Mouse (Mus musculus): Measurements from ENCODE around the gene Tnik.

Tnik gene

GRCm38 (mm10) chr3:28385199-28385975 lies 122.4 kb downstream of the Tnik start:
- Histone ChIP-seq H3K4me3 (replicated peaks; ENCODE audit: low read length) (no peak overlapping the region), H3K27me3 (ENCODE audit: insufficient read depth, low read length) (no peaks in the 10 kb centered on the region), H3K9me3 (ENCODE audit: low read length) (no peaks in the 10 kb centered on the region), H3K36me3 (ENCODE audit: insufficient read depth, low read length) (no peaks in the 10 kb centered on the region), H3K4me1 (replicated peaks; ENCODE audit: low read depth, low read length) (no peaks in the 10 kb centered on the region)
- no peak for TF ChIP-seq CTCF (conservative IDR thresholded peaks at IDR 0.05; ENCODE audit: low read length)

DNA sequence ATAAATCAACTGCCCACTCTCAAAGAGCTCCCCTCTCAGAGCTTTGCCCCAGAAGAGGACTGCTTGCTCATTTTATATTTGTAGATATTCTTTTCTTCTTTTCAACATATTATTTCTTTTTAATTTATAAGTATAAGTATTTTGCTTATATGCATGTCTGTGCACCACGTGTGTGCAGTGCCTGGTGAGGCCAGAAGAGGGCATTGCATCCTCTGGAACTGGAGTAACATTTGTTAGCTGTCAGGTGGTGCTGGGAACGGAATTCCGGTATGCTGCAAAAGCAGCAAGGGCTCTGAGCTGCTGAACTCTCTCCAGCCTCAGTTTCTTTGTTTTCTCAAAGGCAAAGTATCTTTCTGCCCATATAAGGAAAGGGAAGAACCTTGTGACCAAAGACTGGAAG lies 125.5 kb downstream of the Tnik start:
- TF ChIP-seq CTCF (conservative IDR thresholded peaks at IDR 0.05; ENCODE audit: low read length): peak; percentile 56
- TF ChIP-seq POU5F1 (IDR thresholded peaks at IDR 0.05; ENCODE audit: borderline replicate concordance, low read length): no peak
- Histone ChIP-seq H3K9me3 (ENCODE audit: low read length) (no peaks in the 10 kb centered on the region), H3K27me3 (ENCODE audit: insufficient read depth, low read length) (no peaks in the 10 kb centered on the region), H3K4me1 (replicated peaks; ENCODE audit: low read depth, low read length) (no peaks in the 10 kb centered on the region), H3K4me3 (replicated peaks; ENCODE audit: low read length) (no peak overlapping the region), H3K36me3 (ENCODE audit: insufficient read depth, low read length) (no peaks in the 10 kb centered on the region)

DNA sequence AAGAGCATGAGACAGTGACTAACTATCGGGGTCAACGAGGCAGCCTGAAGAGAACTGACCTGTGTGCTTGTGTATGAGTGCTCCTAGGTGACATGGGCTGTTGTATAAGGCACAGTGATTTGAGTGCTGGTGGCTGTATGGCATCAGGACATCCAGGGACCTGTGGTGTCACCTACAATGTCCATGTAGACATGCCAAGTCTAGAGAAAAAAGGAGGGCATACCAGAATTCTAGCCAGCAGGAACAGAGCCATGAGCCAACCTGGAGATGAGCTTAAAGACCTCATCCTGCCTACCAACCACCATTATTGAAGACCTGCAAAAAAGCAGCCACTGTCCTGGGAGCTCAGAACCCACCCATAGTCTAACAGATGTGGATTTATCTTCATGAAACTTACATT lies 127.2 kb downstream of the Tnik start:
- TF ChIP-seq NANOG (IDR thresholded peaks at IDR 0.05; ENCODE audit: borderline replicate concordance, low read length) (no peak), CTCF (conservative IDR thresholded peaks at IDR 0.05; ENCODE audit: low read length) (no peak), POU5F1 (IDR thresholded peaks at IDR 0.05; ENCODE audit: borderline replicate concordance, low read length) (no peak)
- no peak overlapping the region for H3K4me3 ChIP-seq (replicated peaks; ENCODE audit: low read length)
- H3K36me3 ChIP-seq (ENCODE audit: insufficient read depth, low read length): no peaks in the 10 kb centered on the region
- H3K4me1 ChIP-seq (replicated peaks; ENCODE audit: low read depth, low read length): no peaks in the 10 kb centered on the region
- H3K9me3 ChIP-seq (ENCODE audit: low read length): no peaks in the 10 kb centered on the region
- no peaks in the 10 kb centered on the region for H3K27me3 ChIP-seq (ENCODE audit: insufficient read depth, low read length)

GRCm38 (mm10) chr3:28392542-28392941 lies 129.5 kb downstream of the Tnik start:
- Histone ChIP-seq H3K4me1 (replicated peaks; ENCODE audit: low read depth, low read length) (no peaks in the 10 kb centered on the region), H3K36me3 (ENCODE audit: insufficient read depth, low read length) (no peaks in the 10 kb centered on the region), H3K9me3 (ENCODE audit: low read length) (no peaks in the 10 kb centered on the region), H3K4me3 (replicated peaks; ENCODE audit: low read length) (no peak overlapping the region), H3K27me3 (ENCODE audit: insufficient read depth, low read length) (no peaks in the 10 kb centered on the region)
- TF ChIP-seq NANOG (IDR thresholded peaks at IDR 0.05; ENCODE audit: borderline replicate concordance, low read length) (no peak), CTCF (conservative IDR thresholded peaks at IDR 0.05; ENCODE audit: low read length) (no peak), POU5F1 (IDR thresholded peaks at IDR 0.05; ENCODE audit: borderline replicate concordance, low read length) (no peak)

DNA sequence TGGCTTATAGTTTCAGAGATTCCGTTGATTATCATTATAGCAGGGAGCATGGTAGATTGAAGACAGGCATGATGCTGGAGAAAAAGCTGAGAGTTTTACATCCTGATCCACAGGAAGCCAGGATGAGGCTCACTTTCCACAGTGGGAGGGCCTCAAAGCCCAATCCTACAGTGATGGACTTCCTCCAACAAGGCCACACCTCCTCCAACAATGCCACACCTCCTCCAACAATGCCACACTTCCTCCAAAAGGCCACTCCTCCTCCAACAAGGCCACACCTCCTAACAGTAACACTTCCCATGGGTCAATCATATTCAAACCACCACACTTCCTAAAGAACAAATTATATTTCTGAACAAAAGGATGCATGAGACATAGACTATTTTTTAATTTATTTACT lies 135.8 kb downstream of the Tnik start:
- H3K27me3 ChIP-seq (ENCODE audit: insufficient read depth, low read length): no peaks in the 10 kb centered on the region
- H3K9me3 ChIP-seq (ENCODE audit: low read length): no peaks in the 10 kb centered on the region
- no peak overlapping the region for H3K4me3 ChIP-seq (replicated peaks; ENCODE audit: low read length)
- H3K4me1 ChIP-seq (replicated peaks; ENCODE audit: low read depth, low read length): peaks cover 25% of the 10 kb centered on the region
- no peak for TF ChIP-seq POU5F1 (IDR thresholded peaks at IDR 0.05; ENCODE audit: borderline replicate concordance, low read length)
- no peak for TF ChIP-seq NANOG (IDR thresholded peaks at IDR 0.05; ENCODE audit: borderline replicate concordance, low read length)
- TF ChIP-seq CTCF (conservative IDR thresholded peaks at IDR 0.05; ENCODE audit: low read length): no peak
- H3K36me3 ChIP-seq (ENCODE audit: insufficient read depth, low read length): no peaks in the 10 kb centered on the region

GRCm38 (mm10) chr3:28399593-28400216 lies 136.7 kb downstream of the Tnik start:
- Histone ChIP-seq H3K36me3 (ENCODE audit: insufficient read depth, low read length) (no peaks in the 10 kb centered on the region), H3K4me3 (replicated peaks; ENCODE audit: low read length) (no peak overlapping the region), H3K4me1 (replicated peaks; ENCODE audit: low read depth, low read length) (peaks cover 25% of the 10 kb centered on the region), H3K9me3 (ENCODE audit: low read length) (no peaks in the 10 kb centered on the region), H3K27me3 (ENCODE audit: insufficient read depth, low read length) (no peaks in the 10 kb centered on the region)
- TF ChIP-seq CTCF (conservative IDR thresholded peaks at IDR 0.05; ENCODE audit: low read length) (no peak), POU5F1 (IDR thresholded peaks at IDR 0.05; ENCODE audit: borderline replicate concordance, low read length) (no peak), NANOG (IDR thresholded peaks at IDR 0.05; ENCODE audit: borderline replicate concordance, low read length) (no peak)

GRCm38 (mm10) chr3:28401335-28401734 lies 138.3 kb downstream of the Tnik start:
- Histone ChIP-seq H3K4me3 (replicated peaks; ENCODE audit: low read length) (no peak overlapping the region), H3K9me3 (ENCODE audit: low read length) (no peaks in the 10 kb centered on the region), H3K4me1 (replicated peaks; ENCODE audit: low read depth, low read length) (peaks cover 34% of the 10 kb centered on the region), H3K27me3 (ENCODE audit: insufficient read depth, low read length) (no peaks in the 10 kb centered on the region), H3K36me3 (ENCODE audit: insufficient read depth, low read length) (no peaks in the 10 kb centered on the region)
- TF ChIP-seq CTCF (conservative IDR thresholded peaks at IDR 0.05; ENCODE audit: low read length) (no peak), NANOG (IDR thresholded peaks at IDR 0.05; ENCODE audit: borderline replicate concordance, low read length) (no peak), POU5F1 (IDR thresholded peaks at IDR 0.05; ENCODE audit: borderline replicate concordance, low read length) (no peak)

GRCm38 (mm10) chr3:28402221-28402620 lies 139.2 kb downstream of the Tnik start:
- H3K27me3 ChIP-seq (ENCODE audit: insufficient read depth, low read length): no peaks in the 10 kb centered on the region
- no peaks in the 10 kb centered on the region for H3K9me3 ChIP-seq (ENCODE audit: low read length)
- H3K4me3 ChIP-seq (replicated peaks; ENCODE audit: low read length): no peak overlapping the region
- H3K4me1 ChIP-seq (replicated peaks; ENCODE audit: low read depth, low read length): peaks cover 34% of the 10 kb centered on the region
- TF ChIP-seq POU5F1 (IDR thresholded peaks at IDR 0.05; ENCODE audit: borderline replicate concordance, low read length) (no peak), NANOG (IDR thresholded peaks at IDR 0.05; ENCODE audit: borderline replicate concordance, low read length) (no peak), CTCF (conservative IDR thresholded peaks at IDR 0.05; ENCODE audit: low read length) (no peak)
- H3K36me3 ChIP-seq (ENCODE audit: insufficient read depth, low read length): no peaks in the 10 kb centered on the region

- H3K9me3 ChIP-seq (ENCODE audit: low read length): no peaks in the 10 kb centered on the region
- peaks cover 38% of the 10 kb centered on the region for H3K4me1 ChIP-seq (replicated peaks; ENCODE audit: low read depth, low read length)
- TF ChIP-seq CTCF (conservative IDR thresholded peaks at IDR 0.05; ENCODE audit: low read length): no peak
- TF ChIP-seq POU5F1 (IDR thresholded peaks at IDR 0.05; ENCODE audit: borderline replicate concordance, low read length): no peak
- TF ChIP-seq NANOG (IDR thresholded peaks at IDR 0.05; ENCODE audit: borderline replicate concordance, low read length): no peak
- H3K27me3 ChIP-seq (ENCODE audit: insufficient read depth, low read length): no peaks in the 10 kb centered on the region
- no peak overlapping the region for H3K4me3 ChIP-seq (replicated peaks; ENCODE audit: low read length)
- H3K36me3 ChIP-seq (ENCODE audit: insufficient read depth, low read length): no peaks in the 10 kb centered on the region
Measured at GRCm38 (mm10) chr3:28405391-28405790, 142.4 kb downstream of the Tnik start.

Measured in E14TG2a.4 (cell line).